25 mouse cellular contexts compared by ENCODE assay signal in genomic region chr6:37286134-37286533, GRCm38 (mm10).
"Had no signal": no experiment of that assay in that cellular context is flagged by ENCODE, and none has a peak within 500 bp of the region (broad histone marks: within the 10 kb centered on the region; RNA-seq: fewer than 3 reads in every experiment).

No protein-coding gene starts in this region.

- H3K27ac ChIP-seq: heart, adult 2 months; heart, embryonic 10.5 days; hindbrain, embryonic 10.5 days; hindbrain, embryonic 12.5 days; hindbrain, embryonic 14.5 days; intestine, embryonic 15.5 days; layer of hippocampus, adult 2 months; left cerebral cortex, adult 2 months; limb, embryonic 10.5 days; limb, embryonic 12.5 days; liver, embryonic 12.5 days had no signal

- H3K36me3 ChIP-seq: heart, embryonic 10.5 days; heart, embryonic 12.5 days; hindbrain, embryonic 10.5 days; hindbrain, embryonic 12.5 days; intestine, embryonic 15.5 days; limb, embryonic 10.5 days; limb, embryonic 12.5 days; liver, embryonic 12.5 days had no signal

- H3K4me1 ChIP-seq: hindbrain, embryonic 10.5 days; hindbrain, embryonic 12.5 days; intestine, embryonic 15.5 days; limb, embryonic 10.5 days; limb, embryonic 12.5 days; liver, embryonic 12.5 days had no signal

- H3K4me2 ChIP-seq: heart, embryonic 12.5 days; hindbrain, embryonic 12.5 days; hindbrain, embryonic 14.5 days; intestine, embryonic 15.5 days; limb, embryonic 12.5 days; liver, embryonic 12.5 days had no signal

- H3K9ac ChIP-seq: heart, embryonic 12.5 days; hindbrain, embryonic 12.5 days; hindbrain, embryonic 14.5 days; intestine, embryonic 15.5 days; limb, embryonic 12.5 days; liver, embryonic 12.5 days had no signal

- H3K27me3 ChIP-seq: heart, embryonic 12.5 days; hindbrain, embryonic 12.5 days; intestine, embryonic 15.5 days; limb, embryonic 12.5 days; liver, embryonic 12.5 days had no signal

- DNase-seq: gastrocnemius, postnatal 14 days; gastrocnemius, postnatal 36 days; heart, adult 2 months; heart, postnatal 10 days; heart, postnatal 4 days; kidney, adult 18-20 months; kidney, adult 8-10 months; kidney, postnatal 10 days; kidney, postnatal 25 days; kidney, postnatal 4 days; liver had no signal

- H3K9me3 ChIP-seq: heart, embryonic 10.5 days; heart, embryonic 12.5 days; hindbrain, embryonic 10.5 days; hindbrain, embryonic 12.5 days; intestine, embryonic 15.5 days; limb, embryonic 10.5 days; limb, embryonic 12.5 days; liver, embryonic 12.5 days had no signal

- H3K4me3 ChIP-seq: heart, adult 2 months; heart, embryonic 10.5 days; heart, embryonic 12.5 days; hindbrain, embryonic 10.5 days; hindbrain, embryonic 12.5 days; intestine, embryonic 15.5 days; layer of hippocampus, adult 2 months; left cerebral cortex, adult 2 months; limb, embryonic 10.5 days; limb, embryonic 12.5 days; liver, embryonic 12.5 days had no signal

- ATAC-seq: hindbrain, embryonic 16.5 days; inflammation-experienced regulatory T-cells, adult 6 months; intestine, embryonic 15.5 days; intestine, postnatal 0 days; liver, embryonic 12.5 days had no signal
